Mouse (Mus musculus) spleen, adult 2 months (tissue): ENCODE measurements around the gene Carf.

Experiments used
- CTCF ChIP-seq: fragments of 200-500 bp; IDR thresholded peaks from 2 replicates; pipeline ENCODE4 v1.5.1; 2011; ENCODE audit warnings: mild to moderate bottlenecking, inconsistent platforms; ENCODE audit not compliant: insufficient read depth, insufficient read length, insufficient replicate concordance; ENCODE audit errors: extremely low read depth
- POLR2A ChIP-seq: fragments of 200-500 bp; IDR thresholded peaks from 2 replicates; pipeline ENCODE4 v1.6.1; 2011; ENCODE audit warnings: low read depth, low read length, inconsistent platforms

- no peak for TF ChIP-seq CTCF
- TF ChIP-seq POLR2A = no peak
Measured at GRCm38 (mm10) chr1:60156651-60157050, 58.6 kb downstream of the Carf start.
